Mouse (Mus musculus) erythroblast, adult 5-6 weeks (primary cell): Measurements from ENCODE around the gene Wsb1. TPM values are rescaled to one million over a fixed set of nuclear protein-coding genes. Genes with fewer than 3 reads are reported as not detected.
A peak's percentile ranks its signal among the peaks of the same experiment; 100 is the strongest.
"Not testable (repeated sequence)": the region's sequence is repeated elsewhere in the genome, so short reads cannot be mapped to it uniquely, and the experiment has no call there.

Experiments used
- ATAC-seq: replicated peaks from 2 replicates; pipeline ENCODE4 v1.8.0; 2016; ENCODE audit warnings: moderate number of reproducible peaks, mild to moderate bottlenecking, moderate TSS enrichment, inconsistent platforms; ENCODE audit not compliant: poor library complexity, low FRiP score, severe bottlenecking
- total RNA-seq, 2 experiments: library from RNA; stranded (forward) in 1 of 2; stranded (reverse) in 1 of 2; fragments of 150-400 nt in 1 of 2; fragments of 200-764, 138-1000 nt in 1 of 2; gene quantifications; 2 replicates each; pipeline versions ENCODE4 v1.2.3 to v1.2.4; 2015 to 2017; ENCODE audit warnings: low replicate concordance in 2 of 2

Gene Wsb1
- 41.7 and 48.3 TPM in 2 replicates for total RNA-seq (2015; ENCODE audit: low replicate concordance)
- total RNA-seq (2017; ENCODE audit: low replicate concordance): 31.8 and 41.7 TPM in 2 replicates

DNA sequence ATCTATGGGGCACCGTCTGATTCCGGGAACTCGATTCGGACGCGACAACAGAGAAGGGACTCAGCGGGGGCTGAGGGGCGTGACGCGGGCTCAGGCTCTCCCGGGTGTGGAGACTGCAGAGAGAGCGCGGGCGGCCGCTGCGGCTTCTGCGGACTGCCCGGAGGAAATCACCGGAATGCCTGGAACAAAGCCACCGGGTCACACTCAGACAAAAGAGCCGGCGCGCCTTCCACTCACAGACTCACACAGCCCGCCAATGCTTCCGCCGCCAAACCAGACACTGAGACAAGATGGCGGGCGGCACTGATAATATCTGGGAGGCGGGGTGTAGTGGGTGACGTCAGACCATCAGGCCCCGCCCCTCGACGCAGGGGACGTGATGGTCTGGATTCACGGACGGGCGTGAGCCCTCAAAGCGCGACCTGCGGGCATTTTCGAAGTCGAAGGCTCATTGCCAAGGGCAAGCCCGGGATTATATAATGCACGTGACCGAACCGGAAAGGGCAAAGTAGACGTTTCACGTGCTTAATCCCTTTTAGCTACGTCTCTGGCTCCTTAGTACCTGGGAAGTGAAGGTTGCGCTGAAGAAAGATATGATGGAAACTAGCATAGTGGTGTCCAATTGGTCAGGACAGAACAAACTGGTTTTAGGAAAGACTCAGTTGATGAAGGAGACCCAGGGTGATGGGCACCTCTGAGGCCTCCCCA, at the start of gene Wsb1:
TSS of gene Wsb1 (minus strand) at position 281 of the 708 bp plus-strand sequence.
- ATAC-seq: peak; percentile 92

DNA sequence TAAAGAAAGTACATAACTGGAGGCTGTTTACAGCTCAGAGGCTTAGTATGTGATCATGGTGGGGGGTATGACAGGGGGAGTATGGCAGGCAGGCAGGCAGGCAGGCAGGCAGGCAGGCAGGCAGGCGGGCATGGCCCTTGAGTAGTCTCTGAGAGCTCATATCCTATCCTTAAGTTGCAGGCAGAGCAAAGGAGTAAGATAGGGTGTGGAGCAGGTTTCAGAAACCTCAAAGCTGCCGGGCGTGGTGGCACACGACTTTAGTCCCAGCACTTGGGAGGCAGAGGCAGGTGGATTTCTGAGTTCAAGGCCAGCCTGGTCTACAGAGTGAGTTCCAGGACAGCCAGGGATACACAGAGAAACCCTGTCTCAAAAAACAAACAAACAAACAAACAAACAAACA, 49.8 kb upstream of the Wsb1 start:
- ATAC-seq: not testable (repeated sequence)

DNA sequence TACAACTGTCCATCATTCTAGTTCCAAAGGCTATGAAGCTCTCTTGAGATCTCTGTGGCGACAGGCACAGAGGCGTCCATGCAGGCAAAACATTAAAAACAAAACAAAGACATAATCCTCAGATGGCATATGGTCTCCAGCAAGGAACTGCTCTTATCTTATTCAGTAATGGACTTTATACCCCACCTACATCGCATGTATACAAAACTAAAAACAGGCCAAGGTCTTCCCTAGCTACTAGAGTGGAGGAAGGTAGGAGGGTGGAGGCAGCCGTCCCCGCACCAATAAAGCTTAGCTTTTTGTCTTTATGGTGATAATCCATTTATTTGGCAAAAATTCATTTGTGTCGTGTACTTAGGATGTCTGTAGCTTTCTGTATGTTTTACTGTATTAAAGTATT, 48.6 kb upstream of the Wsb1 start:
- ATAC-seq: no peak

DNA sequence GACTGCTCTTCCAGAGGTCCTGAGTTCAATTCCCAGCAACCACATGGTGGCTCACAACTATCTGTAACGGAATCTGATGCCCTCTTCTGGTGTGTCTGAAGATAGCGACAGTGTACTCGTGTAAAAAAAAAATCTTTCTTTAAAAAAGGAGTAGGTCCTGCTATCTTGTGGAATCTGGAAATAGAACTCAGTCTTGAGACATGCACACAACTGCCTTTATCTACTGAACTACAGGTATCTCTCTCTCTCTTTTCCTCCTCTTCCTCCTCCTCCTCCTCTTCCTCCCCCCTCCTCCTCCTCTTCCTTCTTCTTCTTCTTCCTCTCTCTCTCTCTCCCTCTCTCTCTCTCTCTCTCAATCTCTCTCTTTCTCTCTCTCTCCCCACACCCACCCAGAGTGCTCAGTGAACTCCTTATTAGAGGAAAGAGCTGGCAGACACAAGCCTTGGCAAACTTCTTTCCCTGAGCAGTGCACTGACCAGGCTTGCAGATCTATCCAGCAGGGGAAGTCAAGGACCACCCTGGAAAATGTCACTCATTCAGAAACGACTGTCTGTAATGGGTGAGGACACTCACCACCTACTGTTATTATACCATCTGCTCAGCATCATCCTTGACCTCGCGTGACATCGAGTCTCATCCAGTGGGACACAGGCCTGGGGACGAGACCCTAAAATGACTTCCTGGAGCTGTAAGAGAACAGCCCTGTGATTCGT, 45.4 kb upstream of the Wsb1 start:
- no peak for ATAC-seq

DNA sequence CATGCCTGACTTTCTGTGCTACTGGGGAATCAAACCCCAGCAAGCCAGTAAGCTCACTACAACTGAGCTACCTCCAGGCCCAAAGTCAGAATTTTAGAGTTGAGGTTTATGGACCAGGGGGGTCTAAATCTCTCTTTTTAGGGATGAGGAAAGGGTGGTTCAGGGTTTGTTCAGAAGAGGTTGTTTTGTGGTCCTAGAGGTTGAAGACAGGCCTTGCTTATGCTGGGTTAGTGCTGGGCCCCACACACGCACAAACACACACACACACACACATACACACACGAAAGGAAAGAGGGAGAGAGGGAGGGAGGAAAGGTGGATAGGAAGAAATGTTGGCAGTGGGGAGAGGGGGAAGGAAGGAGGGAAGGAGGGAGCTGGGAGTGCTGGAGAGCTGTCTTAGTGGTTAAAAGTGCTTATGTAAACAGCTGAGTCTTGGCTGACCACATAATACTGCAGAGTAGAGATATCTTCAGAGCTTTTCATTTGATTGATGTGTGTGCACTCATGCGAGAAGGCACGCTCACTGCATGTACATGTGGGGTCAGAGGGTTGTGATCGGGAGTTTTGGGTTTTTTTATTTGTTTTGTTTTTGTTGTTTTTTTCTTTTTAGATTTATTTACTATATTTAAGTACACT, 42.5 kb upstream of the Wsb1 start, which contains the start of gene Gm9964:
TSS of gene Gm9964 (minus strand) at position 51 of the 636 bp plus-strand sequence.
- ATAC-seq: no peak

DNA sequence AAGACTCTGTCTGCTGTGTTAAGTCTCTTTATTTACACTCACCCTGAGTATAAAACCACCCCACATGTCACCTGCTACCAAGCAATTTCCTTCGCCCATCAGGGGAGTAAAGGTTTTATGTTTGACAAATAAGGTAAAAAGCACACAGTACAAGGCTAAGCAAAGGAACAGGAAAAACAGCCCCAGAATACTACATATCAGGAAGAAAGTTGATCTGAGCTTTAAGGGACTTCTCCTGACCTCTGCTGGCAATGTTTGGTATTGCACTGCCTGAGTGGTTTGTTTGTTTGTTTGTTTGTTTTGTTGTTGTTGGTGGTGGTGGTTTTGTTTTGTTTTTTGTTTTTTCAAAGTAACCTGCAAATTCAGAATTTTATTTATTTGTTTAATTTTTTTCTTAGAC, 41.7 kb upstream of the Wsb1 start:
- peak; percentile 68 for ATAC-seq

DNA sequence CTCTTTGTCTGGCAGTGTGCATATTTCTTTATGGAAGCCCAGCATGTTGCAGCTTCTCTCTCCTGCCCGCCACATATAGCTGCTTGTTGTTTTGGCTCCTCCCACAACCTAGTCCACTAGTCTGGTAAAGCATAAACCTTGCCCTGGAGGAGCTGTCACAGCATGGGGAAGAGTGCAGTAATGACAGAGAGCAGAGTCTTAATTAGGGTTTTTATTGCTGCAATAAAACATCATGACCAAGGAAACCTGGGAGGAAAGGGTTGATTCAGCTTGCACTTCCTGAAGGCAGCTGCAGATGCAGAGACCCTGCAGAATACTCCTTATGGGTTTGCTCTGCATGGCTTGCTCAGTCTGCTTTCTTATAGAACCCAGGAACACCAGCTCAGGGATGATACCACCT, 39.5 kb upstream of the Wsb1 start:
- no peak for ATAC-seq

DNA sequence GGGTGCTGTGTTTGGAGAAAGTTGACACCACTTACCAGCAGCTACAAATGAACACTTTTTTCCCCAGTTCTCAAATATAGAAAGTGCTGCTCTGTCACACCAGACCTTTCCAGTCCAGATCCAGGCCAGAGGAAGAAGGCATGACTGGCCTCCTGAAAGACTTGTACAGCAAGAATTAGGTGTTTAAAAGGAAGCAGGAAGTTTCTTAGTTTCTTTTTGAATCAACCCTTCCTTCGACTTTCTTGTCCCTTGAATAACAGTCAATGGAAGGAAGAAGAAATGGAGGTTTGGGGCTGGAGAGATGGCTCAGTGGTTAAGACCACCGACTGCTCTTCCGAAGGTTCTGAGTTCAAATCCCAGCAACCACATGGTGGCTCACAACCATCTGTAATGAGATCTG, 38.6 kb upstream of the Wsb1 start:
- ATAC-seq: no peak

DNA sequence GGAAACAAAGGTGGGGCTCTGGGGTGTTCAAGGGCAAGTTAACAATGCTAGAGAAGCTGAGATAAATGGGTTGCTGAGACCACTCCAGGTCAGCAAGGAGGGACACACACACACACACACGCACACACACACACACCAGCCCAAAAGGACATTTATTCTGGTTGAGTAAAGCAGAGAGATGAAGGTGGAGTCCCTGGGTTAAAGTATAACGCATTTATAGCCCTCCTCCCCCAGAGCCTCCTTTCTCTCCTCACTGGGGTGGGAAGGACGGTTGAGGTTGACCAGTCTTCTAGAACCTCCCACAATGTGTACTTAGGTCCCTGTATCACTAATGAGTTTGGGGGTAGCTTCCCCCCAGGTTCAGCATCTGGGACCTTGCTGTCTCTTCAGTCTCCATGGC, 37.7 kb upstream of the Wsb1 start:
- no peak; the same call in 1 of the 2 replicates for ATAC-seq

DNA sequence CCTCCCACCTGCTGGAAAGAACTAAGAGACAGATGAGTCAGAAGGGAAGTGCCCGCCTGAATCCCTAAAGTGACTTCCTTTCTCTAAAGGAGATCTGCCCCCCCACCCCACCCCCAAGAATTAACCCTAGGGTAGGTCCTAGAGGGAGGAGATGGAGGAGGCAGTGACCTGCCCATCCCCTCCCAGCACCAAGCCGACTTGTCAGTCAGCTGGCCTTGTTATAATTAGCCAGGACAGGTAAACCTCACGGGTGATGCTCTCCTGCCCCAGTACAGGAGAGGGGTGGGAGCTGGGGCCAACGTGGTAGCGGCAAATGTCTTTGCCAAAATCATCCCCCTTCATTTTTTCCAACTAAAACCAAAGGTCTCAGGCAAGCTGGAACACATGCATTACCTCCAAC, 37.2 kb upstream of the Wsb1 start:
- no peak for ATAC-seq

DNA sequence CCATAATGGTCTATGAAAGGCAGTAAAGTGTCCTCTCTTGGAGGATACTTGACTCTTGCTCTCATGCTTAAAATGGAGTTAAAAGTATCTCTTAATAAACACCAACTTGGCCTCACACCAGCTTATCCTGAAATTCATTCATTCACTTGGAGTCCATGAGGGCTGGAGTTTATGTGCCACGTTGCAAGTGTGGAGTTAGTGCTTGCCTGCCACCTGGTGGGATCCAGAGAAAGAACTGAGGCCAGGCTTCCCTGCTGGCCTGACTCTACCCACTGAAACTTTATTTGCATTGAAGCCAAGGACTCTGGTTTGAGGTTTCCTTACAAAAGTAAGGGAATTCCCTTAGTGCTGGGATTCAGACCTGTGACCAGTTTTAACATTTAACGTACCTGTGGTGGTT, 36.0 kb upstream of the Wsb1 start:
- ATAC-seq: no peak

DNA sequence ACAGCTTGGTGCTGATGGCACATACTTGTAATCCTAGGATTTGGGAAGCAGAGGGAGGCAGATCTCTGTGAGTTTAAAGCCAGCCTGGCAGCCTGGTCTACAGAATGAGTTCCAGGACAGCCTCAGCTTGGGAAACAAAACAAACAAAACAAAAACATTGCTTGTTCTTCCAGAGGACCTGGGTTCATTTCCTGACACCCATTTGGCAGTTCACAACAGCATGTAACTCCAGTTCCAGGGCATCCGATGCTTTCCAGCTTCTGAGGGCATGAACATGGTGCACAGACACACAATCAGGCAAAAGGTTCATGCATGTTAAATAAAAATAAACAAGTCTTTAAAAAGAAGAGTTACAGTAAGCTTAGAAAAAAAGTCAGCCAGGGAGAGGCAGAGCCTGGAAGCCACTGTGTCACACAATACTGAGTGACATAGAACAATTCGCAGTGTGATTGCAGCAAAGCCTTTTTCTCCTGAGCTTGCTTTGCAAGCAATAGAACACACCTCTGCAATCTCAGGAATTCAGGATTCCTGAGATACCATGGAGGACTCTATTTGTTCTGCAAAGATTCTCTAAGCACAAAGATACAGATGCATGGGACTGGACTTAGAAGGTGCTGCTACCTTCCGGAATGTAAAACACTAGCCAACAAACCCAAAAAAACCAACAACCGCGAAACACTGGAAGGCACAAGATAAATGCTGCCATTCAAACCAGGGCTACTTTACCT, 34.6 kb upstream of the Wsb1 start:
- no peak for ATAC-seq

DNA sequence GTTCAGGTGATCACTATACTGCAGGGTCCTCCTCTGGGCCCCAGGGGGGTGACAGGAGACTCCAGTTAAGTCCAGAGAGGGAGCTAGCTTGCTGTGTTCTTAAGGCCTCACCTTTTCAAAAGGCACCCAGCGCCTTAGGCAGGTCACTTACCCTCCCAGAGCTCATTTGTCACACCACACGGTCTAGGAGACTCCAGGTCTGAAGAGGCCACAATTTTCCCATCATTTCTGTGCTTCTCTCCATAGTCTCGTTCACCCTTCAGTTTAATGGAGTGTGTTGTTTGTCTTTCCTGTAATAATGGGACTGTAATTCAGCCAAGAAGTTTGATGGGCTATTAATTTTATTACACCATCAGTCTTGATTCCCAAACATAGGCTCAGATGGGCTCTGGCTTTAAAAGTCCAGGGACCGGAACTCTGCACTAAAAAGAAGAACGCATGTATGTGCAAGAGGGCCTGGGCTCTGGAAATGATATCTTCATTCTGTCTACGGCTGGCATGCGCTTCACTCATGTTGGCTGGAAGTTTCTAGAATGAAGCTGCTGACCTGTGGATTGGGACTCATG, 33.9 kb upstream of the Wsb1 start:
- no peak for ATAC-seq

DNA sequence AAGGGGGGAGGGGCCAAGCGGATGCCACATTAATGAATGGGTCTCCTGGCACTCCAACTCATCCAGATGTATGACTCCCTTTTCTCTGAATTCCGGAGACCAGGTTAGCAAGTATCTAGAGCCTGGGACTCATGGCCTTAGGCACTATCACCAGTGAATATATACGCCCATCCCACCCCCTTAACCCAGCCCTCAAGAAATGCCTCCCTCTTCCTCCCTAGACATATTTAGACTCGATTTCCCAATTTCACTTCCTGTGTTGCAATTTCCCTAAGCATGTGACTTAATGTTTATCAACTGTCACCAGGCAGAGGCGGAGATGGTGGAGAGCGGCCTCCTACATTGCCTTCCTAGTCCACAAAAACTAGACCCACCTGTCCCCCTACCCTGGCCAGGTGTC, 33.0 kb upstream of the Wsb1 start:
- no peak for ATAC-seq

DNA sequence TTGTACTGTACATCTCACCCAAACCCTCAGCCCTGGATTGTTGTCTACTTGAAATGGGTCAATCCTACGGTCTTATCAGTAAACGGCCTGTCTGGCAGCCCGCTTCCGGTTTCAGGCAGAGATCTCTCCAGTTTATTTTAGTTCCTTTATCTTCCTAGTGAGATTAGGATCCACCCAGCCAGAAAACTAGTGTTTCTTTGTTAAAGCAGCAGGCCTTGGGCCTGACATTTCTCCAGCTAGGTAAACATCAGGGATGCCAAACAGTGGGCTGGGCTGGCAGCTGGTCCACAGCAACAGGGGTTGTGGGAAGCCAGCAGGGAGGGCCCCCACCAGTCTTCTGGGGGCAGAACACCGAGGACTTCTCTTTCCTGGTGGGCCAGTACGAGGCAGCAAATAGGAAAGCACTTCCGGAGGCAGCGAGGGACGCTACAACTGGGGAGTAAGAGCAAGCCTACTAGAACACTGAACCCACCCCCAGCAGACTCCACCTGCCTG, 31.9 kb upstream of the Wsb1 start:
- ATAC-seq: no peak

DNA sequence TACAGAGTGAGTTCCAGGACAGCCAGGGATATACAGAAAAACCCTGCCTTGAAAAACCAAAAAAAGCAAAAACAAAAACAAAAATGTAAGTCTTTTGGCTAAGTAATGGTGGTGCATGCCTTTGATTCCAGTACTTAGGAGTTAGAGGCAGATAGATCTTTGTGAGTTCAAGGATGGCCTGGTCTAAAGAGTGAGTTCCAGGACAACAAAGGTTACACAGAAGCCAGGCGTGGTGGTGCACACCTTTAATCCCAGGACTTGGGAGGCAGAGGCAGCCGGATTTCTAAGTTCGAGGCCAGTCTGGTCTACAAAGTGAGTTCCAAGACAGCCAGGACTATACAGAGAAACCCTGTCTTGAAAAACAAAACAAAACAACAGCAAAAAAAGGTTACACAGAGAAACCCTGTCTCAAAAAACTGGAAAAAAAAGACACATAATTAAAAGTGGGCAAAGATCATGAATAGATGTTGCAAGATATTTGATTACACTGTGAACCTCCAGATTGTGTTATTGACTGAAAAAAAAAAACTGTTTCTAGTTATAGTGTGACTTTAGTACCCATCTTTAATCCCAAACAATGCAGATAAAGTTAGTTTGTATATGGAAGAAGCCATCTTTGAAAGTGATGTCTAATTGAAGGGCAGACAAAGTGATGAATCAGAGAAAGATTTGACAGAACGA, 29.0 kb upstream of the Wsb1 start:
- ATAC-seq: no peak

DNA sequence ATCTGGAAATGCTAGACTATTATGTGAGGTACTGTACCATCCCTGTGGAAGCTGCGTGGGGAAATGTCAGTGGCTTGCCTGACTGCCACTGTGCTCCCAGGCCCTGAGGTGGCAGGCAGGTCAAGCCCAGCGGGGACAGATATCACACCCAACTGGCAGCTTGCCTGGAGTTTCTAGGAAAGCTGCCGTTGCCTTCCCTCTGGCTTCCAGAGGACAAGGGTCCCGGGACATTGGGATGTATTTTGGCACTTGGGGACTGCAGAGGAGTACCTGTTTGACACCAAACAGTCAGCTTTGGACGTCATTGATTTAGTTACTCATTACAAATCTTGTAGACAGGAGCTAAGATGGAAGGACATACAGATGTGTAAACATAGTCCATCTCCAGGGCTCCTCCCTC, 26.9 kb upstream of the Wsb1 start:
- ATAC-seq: no peak

DNA sequence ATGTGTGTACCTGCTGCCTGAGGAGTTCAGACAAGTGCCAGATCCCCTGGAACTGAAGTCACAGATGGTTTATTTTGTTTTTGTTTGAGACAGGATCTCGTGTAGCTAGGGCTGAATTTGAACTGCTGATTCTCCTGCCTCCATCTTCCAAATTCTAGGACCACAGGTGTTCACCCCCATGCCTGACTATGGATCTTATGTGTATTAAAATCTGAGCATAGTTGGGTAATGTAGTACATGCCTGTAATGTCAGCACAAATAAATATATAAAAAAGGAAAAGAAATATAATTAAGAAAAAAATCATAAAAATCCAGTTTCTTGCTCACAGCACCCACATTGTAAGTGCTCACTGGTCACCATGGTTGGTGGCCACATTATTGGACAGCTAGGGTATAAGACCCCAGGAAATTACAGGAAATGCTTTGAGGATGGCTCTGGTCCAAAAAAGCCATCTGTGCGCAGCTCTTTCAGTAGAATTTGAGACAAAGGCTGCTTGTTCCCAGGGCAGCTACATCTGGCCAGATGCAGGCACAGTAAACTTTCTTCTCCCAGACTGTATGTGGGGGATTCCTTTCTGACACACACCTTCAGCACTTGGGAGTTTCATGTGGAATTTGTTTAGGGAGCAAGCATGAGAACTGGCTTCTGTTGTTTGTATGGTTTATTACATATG, 25.4 kb upstream of the Wsb1 start:
- ATAC-seq: no peak

DNA sequence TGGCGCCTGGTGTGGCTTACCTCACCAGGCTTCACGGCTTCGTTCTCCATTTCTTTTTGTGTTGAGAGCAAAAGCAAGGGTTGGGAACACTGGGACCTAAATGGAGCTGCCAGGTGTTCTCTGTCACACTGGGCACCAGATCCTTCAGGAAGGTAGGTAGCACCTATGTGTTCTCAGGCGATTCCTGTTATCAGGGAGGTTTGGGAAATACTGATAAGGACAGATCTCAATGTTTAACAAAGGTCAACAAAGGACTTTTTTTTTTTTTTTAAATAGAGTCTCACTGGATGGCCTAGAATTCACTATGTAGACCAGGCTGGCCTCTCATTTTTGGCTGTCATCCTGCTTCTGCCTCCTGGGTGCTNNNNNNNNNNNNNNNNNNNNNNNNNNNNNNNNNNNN, 19.3 kb upstream of the Wsb1 start:
- ATAC-seq: no peak
